Mouse (Mus musculus) thymus, postnatal 25 days (tissue): ENCODE measurements around the gene Entpd5.

ENCODE experiments used
- DNase-seq: peaks from one replicate; pipeline ENCODE4 v3.0.0; 2022

Entpd5 gene

GRCm38 (mm10) chr12:84408819-84409507 is at the start of gene Entpd5, which contains the start of gene Bbof1:
Gene Entpd5, minus strand, starts transcription at chr12:84409029.
Gene Bbof1, plus strand, starts transcription at chr12:84409071.
- DNase-seq: peak; percentile 92

GRCm38 (mm10) chr12:84456911-84457310 is 48.1 kb upstream of the Entpd5 start:
- DNase-seq: no peak

GRCm38 (mm10) chr12:84451801-84452200 is 43.0 kb upstream of the Entpd5 start:
- DNase-seq: no peak

GRCm38 (mm10) chr12:84450718-84451646 is 42.2 kb upstream of the Entpd5 start, which contains the start of the genes Aldh6a1 and Lin52:
Gene Aldh6a1, minus strand, starts transcription at chr12:84451004.
Gene Lin52, plus strand, starts transcription at chr12:84451422.
- DNase-seq: peak; percentile 94

- no peak for DNase-seq
These were observed 41.5 kb upstream of the Entpd5 start for GRCm38 (mm10) chr12:84450351-84450717.

- no peak for DNase-seq
These were observed 41.1 kb upstream of the Entpd5 start for GRCm38 (mm10) chr12:84449887-84450286.

GRCm38 (mm10) chr12:84448181-84448580 is 39.4 kb upstream of the Entpd5 start:
- DNase-seq: no peak

- no peak for DNase-seq
These were observed 38.6 kb upstream of the Entpd5 start for GRCm38 (mm10) chr12:84447386-84447785.

- no peak for DNase-seq
These were observed 33.7 kb upstream of the Entpd5 start for GRCm38 (mm10) chr12:84442526-84442925.

GRCm38 (mm10) chr12:84438697-84439096 is 29.9 kb upstream of the Entpd5 start:
- no peak for DNase-seq

- DNase-seq: no peak
These were observed 21.0 kb upstream of the Entpd5 start for GRCm38 (mm10) chr12:84429825-84430224.

GRCm38 (mm10) chr12:84423990-84424389 is 15.2 kb upstream of the Entpd5 start:
- no peak for DNase-seq

- no peak for DNase-seq
These were observed 8.7 kb upstream of the Entpd5 start for GRCm38 (mm10) chr12:84417605-84417922.

GRCm38 (mm10) chr12:84416834-84417604 is 8.2 kb upstream of the Entpd5 start, which contains the start of gene Rnf113a2:
Gene Rnf113a2, plus strand, starts transcription at chr12:84417196.
- peak; percentile 86 for DNase-seq

- peak; percentile 83 for DNase-seq
These were observed 683 bp downstream of the Entpd5 start for GRCm38 (mm10) chr12:84407874-84408818.

- DNase-seq: no peak
These were observed 1.6 kb downstream of the Entpd5 start for GRCm38 (mm10) chr12:84407259-84407658.

- DNase-seq: no peak
These were observed 4.3 kb downstream of the Entpd5 start for GRCm38 (mm10) chr12:84404541-84404940.

GRCm38 (mm10) chr12:84402923-84403322 is 5.9 kb downstream of the Entpd5 start:
- DNase-seq: no peak

- no peak for DNase-seq
These were observed 8.2 kb downstream of the Entpd5 start for GRCm38 (mm10) chr12:84400653-84401052.

GRCm38 (mm10) chr12:84400068-84400467 is 8.8 kb downstream of the Entpd5 start:
- DNase-seq: no peak

GRCm38 (mm10) chr12:84399663-84400062 is 9.2 kb downstream of the Entpd5 start:
- no peak for DNase-seq

- no peak for DNase-seq
These were observed 9.7 kb downstream of the Entpd5 start for GRCm38 (mm10) chr12:84399135-84399534.
